Mouse (Mus musculus) CH12.LX (cell line): ENCODE measurements around the gene Fam110a.

Source experiments
- CHD1 ChIP-seq: IDR thresholded peaks from 2 replicates; pipeline ENCODE4 v1.6.1; 2012; ENCODE audit warnings: low read depth, low read length, improper control_type of control experiment, inconsistent platforms
- POLR2A ChIP-seq: IDR thresholded peaks from 2 replicates; pipeline ENCODE4 v1.6.1; 2011; ENCODE audit warnings: low read depth, mild to moderate bottlenecking, improper control_type of control experiment, low read length

DNA sequence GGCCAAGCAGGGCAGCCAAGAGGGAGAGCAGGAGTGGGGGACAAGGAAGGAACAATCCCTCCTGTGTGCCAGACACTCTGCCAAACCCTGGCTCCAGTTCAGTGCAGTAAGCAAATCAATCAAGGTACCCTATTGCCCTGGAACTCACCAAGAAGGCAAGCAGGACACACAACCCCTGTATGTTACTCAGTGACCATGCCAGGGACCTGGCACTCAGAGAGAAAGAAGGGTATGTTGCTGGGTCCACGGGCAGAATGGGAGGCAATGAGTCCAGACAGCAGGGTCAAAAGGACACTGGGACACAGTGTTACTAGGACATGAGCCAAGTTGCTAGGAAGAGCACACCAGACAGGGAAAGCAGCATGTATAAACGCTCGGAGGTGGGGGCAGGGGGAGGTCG lies 54.3 kb downstream of the Fam110a start:
- TF ChIP-seq POLR2A (no peak), CHD1 (no peak)
